Mouse (Mus musculus) thymus, postnatal 4 days (tissue): ENCODE results near the gene Snx33.
A peak's percentile ranks its signal among the peaks of the same experiment; 100 is the strongest.
"Not testable (repeated sequence)": the region's sequence is repeated elsewhere in the genome, so short reads cannot be mapped to it uniquely, and the experiment has no call there.

Experiments
- DNase-seq: peaks from one replicate; pipeline ENCODE4 v3.0.0; 2021

The Snx33 gene

GRCm38 (mm10) chr9:56925291-56926024, 2.7 kb downstream of the Snx33 start:
- DNase-seq: no peak

- DNase-seq: no peak
These were observed 3.5 kb downstream of the Snx33 start for GRCm38 (mm10) chr9:56924651-56925027.

- no peak for DNase-seq
These were observed 4.1 kb downstream of the Snx33 start for GRCm38 (mm10) chr9:56923841-56924650.

- DNase-seq: no peak
These were observed 5.4 kb downstream of the Snx33 start for GRCm38 (mm10) chr9:56922746-56923145.

GRCm38 (mm10) chr9:56918466-56918865, 9.7 kb downstream of the Snx33 start:
- DNase-seq: no peak

GRCm38 (mm10) chr9:56917131-56917530, 11.0 kb downstream of the Snx33 start:
- no peak for DNase-seq

GRCm38 (mm10) chr9:56915695-56916410, 12.3 kb downstream of the Snx33 start:
- DNase-seq: no peak

GRCm38 (mm10) chr9:56915116-56915515, 13.1 kb downstream of the Snx33 start:
- peak; percentile 3 for DNase-seq

- DNase-seq: peak; percentile 5
These were observed 14.2 kb downstream of the Snx33 start for GRCm38 (mm10) chr9:56913991-56914390.

GRCm38 (mm10) chr9:56911017-56911416, 17.2 kb downstream of the Snx33 start:
- no peak for DNase-seq

- DNase-seq: not testable (repeated sequence)
These were observed 18.2 kb downstream of the Snx33 start for GRCm38 (mm10) chr9:56909991-56910390.

GRCm38 (mm10) chr9:56907549-56907948, 20.6 kb downstream of the Snx33 start:
- no peak for DNase-seq

- no peak for DNase-seq
These were observed 24.5 kb downstream of the Snx33 start for GRCm38 (mm10) chr9:56903662-56904061.

- no peak for DNase-seq
These were observed 27.0 kb downstream of the Snx33 start for GRCm38 (mm10) chr9:56901187-56901586.

- DNase-seq: no peak
These were observed 27.6 kb downstream of the Snx33 start for GRCm38 (mm10) chr9:56900571-56900970.

- no peak for DNase-seq
These were observed 28.1 kb downstream of the Snx33 start for GRCm38 (mm10) chr9:56900060-56900459.

- no peak for DNase-seq
These were observed 28.8 kb downstream of the Snx33 start for GRCm38 (mm10) chr9:56899409-56899808.

GRCm38 (mm10) chr9:56896779-56897178, 31.4 kb downstream of the Snx33 start:
- no peak for DNase-seq

GRCm38 (mm10) chr9:56894006-56894405, 34.2 kb downstream of the Snx33 start:
- peak; percentile 74 for DNase-seq

- no peak for DNase-seq
These were observed 34.9 kb downstream of the Snx33 start for GRCm38 (mm10) chr9:56893313-56893712.

- no peak for DNase-seq
These were observed 36.1 kb downstream of the Snx33 start for GRCm38 (mm10) chr9:56892111-56892510.

GRCm38 (mm10) chr9:56891517-56892011, 36.6 kb downstream of the Snx33 start:
- peak; percentile 61 for DNase-seq

GRCm38 (mm10) chr9:56890522-56891250, 37.5 kb downstream of the Snx33 start:
- no peak for DNase-seq
